Mouse (Mus musculus) kidney, adult 2 months (tissue): Measurements from ENCODE around the gene Nrp1.

ENCODE experiments used
- CTCF ChIP-seq: fragments of 200-500 bp; conservative IDR thresholded peaks from 2 replicates; pipeline ENCODE4 v1.5.1; 2011; ENCODE audit warnings: low read depth, mild to moderate bottlenecking, control low read depth, low read length, moderate library complexity, mixed read lengths; ENCODE audit not compliant: insufficient read depth, insufficient read length
- POLR2A ChIP-seq: fragments of 200-500 bp; IDR thresholded peaks from one replicate; pipeline ENCODE4 v1.6.1; 2011; ENCODE audit warnings: low read depth, low read length, control low read depth

GRCm38 (mm10) chr8:128484720-128485124 lies 126.3 kb downstream of the Nrp1 start:
- no peak for TF ChIP-seq CTCF
- TF ChIP-seq POLR2A, result no peak
